Mouse (Mus musculus) ES-Bruce4 (cell line): Measurements from ENCODE around the gene Sema5b.

Experiments used
- CTCF ChIP-seq: IDR thresholded peaks from one replicate; pipeline ENCODE4 v1.8.1; 2011; ENCODE audit warnings: low read depth, low read length
- EP300 ChIP-seq: IDR thresholded peaks from 2 replicates; pipeline ENCODE4 v1.6.1; 2011; ENCODE audit warnings: low read depth, low read length; ENCODE audit not compliant: insufficient read depth
- POLR2A ChIP-seq: IDR thresholded peaks from one replicate; pipeline ENCODE4 v1.8.1; 2011; ENCODE audit warnings: low read length; ENCODE audit not compliant: insufficient read depth

GRCm38 (mm10) chr16:35601426-35601825 lies 60.5 kb downstream of the Sema5b start:
- no peak for TF ChIP-seq CTCF
- no peak for TF ChIP-seq POLR2A
- no peak for TF ChIP-seq EP300
